Mouse (Mus musculus): ENCODE measurements around the gene Ccdc22. TPM values are rescaled to one million over a fixed set of nuclear protein-coding genes. Genes with fewer than 3 reads are reported as not detected.

Gene Ccdc22
- polyA plus RNA-seq (2016; fragmentation: Nextera tagmentation; extraction: Ambion mirVana): 34.3 and 36.4 TPM in 2 replicates

DNA sequence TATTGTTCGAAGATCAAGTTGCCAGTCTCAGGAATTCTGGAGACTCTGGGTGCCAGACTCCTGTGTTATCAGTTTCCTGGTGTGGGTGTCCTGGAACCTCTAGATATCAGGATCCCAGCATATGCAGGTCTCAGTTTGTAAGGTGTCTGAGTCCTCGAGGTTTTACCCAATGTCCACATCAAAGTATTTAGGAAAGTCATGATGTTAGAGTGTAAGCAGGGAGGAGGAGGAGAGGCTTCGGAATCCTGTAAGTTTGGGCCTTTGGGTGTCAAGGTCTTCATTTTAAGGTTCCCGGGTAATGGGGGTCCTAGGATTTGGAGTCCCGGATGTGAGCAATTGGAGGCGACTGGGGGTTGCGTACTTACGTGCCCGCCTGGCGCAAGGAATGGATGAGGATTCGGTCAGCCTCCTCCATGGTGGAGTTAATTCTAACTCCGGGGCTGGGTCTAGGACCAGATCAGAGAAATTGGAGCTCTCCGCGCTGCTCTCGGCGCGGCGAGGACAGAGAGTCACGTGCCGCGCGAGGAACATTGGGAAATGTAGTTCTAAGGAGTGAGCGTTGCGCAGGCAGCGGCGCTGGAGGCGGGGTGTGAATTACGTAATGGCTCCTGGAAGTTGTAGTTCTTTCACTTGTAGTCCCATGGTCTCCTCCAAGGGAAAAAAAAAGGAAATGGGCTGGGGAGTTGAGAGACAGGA, at the start of gene Ccdc22:
Gene Ccdc22 (minus strand): TSS at position 639 of the 696 bp plus-strand sequence.
- Histone ChIP-seq H3K4me1 (peaks cover 12% of the 10 kb centered on the region), H3K27ac (replicated peaks) (peak within 1 kb of the TSS; percentile 76), H3K4me3 (peak within 1 kb of the TSS; percentile 58), H3K27me3 (ENCODE audit: low read depth, poor library complexity, severe bottlenecking) (peaks cover 14% of the 10 kb centered on the region), H3K9me3 (replicated peaks) (no peaks in the 10 kb centered on the region), H3K36me3 (peaks cover 11% of the 10 kb centered on the region; the same call in 1 of the 2 replicates)
- WGBS: 17% methylated on average over 28 of the region's 28 CpGs
- peak; percentile 76 for DNase-seq (ENCODE audit: low spot score)

- WGBS: 14% methylated on average over 25 of the region's 25 CpGs
- peaks cover 3% of the 10 kb centered on the region; the same call in 1 of the 2 replicates for H3K9me3 ChIP-seq (replicated peaks)
- 0 out of 2 replicates have a peak, but pooled peaks cover 3% of the 10 kb centered on the region for H3K36me3 ChIP-seq
- H3K4me1 ChIP-seq: 0 out of 2 replicates have a peak, but pooled peaks cover 7% of the 10 kb centered on the region
- H3K27ac ChIP-seq (replicated peaks): peak overlapping the region; percentile 86
- no peaks in the 10 kb centered on the region for H3K27me3 ChIP-seq (ENCODE audit: low read depth, poor library complexity, severe bottlenecking)
- H3K4me3 ChIP-seq: peak overlapping the region; percentile 57
- DNase-seq (ENCODE audit: low spot score): peak; percentile 72
These were observed 43.5 kb upstream of the Ccdc22 start for GRCm38 (mm10) chrX:7648671-7649304.

GRCm38 (mm10) chrX:7645349-7645748, 40.0 kb upstream of the Ccdc22 start:
- WGBS: 16% methylated on average over 5 of the region's 5 CpGs

GRCm38 (mm10) chrX:7640785-7641184, 35.5 kb upstream of the Ccdc22 start:
- WGBS: 37% methylated on average over 12 of the region's 12 CpGs
- Histone ChIP-seq H3K36me3 (0 out of 2 replicates have a peak, but pooled peaks cover 3% of the 10 kb centered on the region), H3K27ac (replicated peaks) (no peak overlapping the region), H3K4me1 (peaks cover 16% of the 10 kb centered on the region), H3K4me3 (no peak overlapping the region), H3K9me3 (replicated peaks) (no peaks in the 10 kb centered on the region), H3K27me3 (ENCODE audit: low read depth, poor library complexity, severe bottlenecking) (peaks cover 9% of the 10 kb centered on the region)
- no peak for DNase-seq (ENCODE audit: low spot score)

More at GRCm38 (mm10) chrX:7645349-7645748, 40.0 kb upstream of the Ccdc22 start:
- Histone ChIP-seq H3K27me3 (ENCODE audit: low read depth, poor library complexity, severe bottlenecking) (no peaks in the 10 kb centered on the region), H3K4me1 (peaks cover 10% of the 10 kb centered on the region; the same call in 1 of the 2 replicates), H3K36me3 (0 out of 2 replicates have a peak, but pooled peaks cover 3% of the 10 kb centered on the region), H3K9me3 (replicated peaks) (no peaks in the 10 kb centered on the region; the same call in 1 of the 2 replicates), H3K27ac (replicated peaks) (no peak overlapping the region), H3K4me3 (no peak overlapping the region)
- peak; percentile 70 for DNase-seq (ENCODE audit: low spot score)

DNA sequence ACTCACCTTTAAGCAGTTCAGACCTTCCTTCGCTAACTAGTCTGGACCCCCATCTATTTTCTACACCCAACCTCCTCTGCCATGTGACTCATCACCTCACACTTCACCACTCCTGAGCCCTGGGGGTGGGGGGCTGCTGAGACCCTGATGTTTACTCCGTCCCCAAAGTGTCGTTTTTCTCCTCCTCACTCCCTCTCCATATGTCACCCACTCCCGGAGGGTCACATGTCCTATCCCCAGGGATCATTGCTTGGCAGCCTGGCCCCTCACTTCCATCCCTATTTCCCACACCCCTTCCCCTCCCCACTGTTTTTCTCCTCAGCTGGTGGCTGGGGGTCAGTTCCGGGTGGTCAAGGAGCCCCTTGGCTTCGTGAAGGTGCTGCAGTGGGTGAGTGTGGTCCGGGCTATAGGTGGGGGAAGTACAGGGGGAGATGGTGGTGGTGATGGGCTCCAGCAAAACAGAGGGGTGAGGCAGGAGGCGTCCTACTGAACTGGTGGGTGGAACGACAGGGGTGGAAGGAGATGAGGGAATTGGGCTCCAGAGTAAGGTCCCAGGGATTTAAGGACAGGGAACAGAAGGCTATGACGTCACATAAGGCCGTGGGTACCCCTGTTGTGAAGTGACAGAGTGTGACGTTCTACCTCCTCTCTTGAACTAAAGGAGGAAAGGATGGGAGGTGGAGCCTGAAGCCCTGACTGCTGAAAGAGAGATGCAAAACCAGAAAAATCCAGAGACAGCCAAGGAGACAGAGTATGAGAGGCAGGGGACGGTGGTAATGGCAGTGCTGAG, 34.4 kb upstream of the Ccdc22 start:
- DNase-seq (ENCODE audit: low spot score): no peak
- Histone ChIP-seq H3K27me3 (ENCODE audit: low read depth, poor library complexity, severe bottlenecking) (peaks cover 9% of the 10 kb centered on the region), H3K4me1 (peaks cover 16% of the 10 kb centered on the region), H3K36me3 (0 out of 2 replicates have a peak, but pooled peaks cover 3% of the 10 kb centered on the region), H3K27ac (replicated peaks) (peak overlapping the region; percentile 72; the same call in 1 of the 2 replicates), H3K4me3 (peak overlapping the region; percentile 58), H3K9me3 (replicated peaks) (no peaks in the 10 kb centered on the region)
- WGBS: 25% methylated on average over 13 of the region's 13 CpGs

DNA sequence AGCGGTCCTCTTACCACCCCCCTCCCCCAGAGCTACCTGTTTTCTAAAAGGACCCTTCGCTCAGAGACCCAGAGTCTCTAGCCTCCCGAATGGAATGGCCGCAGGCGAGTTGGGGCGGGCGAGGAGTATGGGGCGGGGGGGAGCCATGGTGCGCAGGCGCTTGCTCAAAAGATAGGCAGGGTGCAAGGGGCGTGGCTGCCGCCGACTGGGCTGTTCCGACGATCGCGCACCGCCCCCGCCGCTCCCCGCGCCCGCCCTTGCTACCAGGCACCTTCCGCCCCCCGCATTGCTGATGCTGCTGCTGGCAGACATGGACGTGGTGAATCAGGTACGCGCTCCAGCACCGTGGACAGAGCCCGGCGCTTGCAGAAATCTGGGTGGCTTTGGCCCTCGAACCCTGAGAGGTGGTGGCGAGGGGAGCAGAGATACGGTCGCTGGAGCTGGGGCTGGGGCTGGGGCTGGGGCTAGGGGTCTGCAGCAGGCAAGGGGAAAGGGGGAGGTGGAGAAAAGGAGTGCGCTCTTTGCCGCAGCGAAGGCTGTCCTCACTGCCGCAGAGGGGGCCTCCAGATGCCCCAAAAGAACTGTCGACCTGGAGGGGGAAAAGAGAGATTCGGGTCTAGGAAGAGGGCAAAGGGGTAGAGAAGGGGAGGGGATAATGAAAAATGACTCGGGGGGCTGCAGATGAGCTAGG, 33.2 kb upstream of the Ccdc22 start, which contains the start of gene Syp:
Gene Syp (plus strand): TSS at position 71 of the 691 bp plus-strand sequence.
- 25% methylated on average over 41 of the region's 42 CpGs for WGBS
- no peaks in the 10 kb centered on the region for H3K9me3 ChIP-seq (replicated peaks)
- peak within 1 kb of the TSS; percentile 58 for H3K4me3 ChIP-seq

GRCm38 (mm10) chrX:7635101-7635500, 29.8 kb upstream of the Ccdc22 start:
- Histone ChIP-seq H3K4me1 (peaks cover 12% of the 10 kb centered on the region), H3K9me3 (replicated peaks) (no peaks in the 10 kb centered on the region), H3K27me3 (ENCODE audit: low read depth, poor library complexity, severe bottlenecking) (peaks cover 9% of the 10 kb centered on the region), H3K4me3 (no peak overlapping the region), H3K27ac (replicated peaks) (no peak overlapping the region), H3K36me3 (no peaks in the 10 kb centered on the region)
- no peak for DNase-seq (ENCODE audit: low spot score)
- WGBS: 82% methylated on average over 3 of the region's 3 CpGs

More for the DNA sequence above, 33.2 kb upstream of the Ccdc22 start, which contains the start of gene Syp:
- Histone ChIP-seq H3K4me1 (peaks cover 16% of the 10 kb centered on the region), H3K27ac (replicated peaks) (peak within 1 kb of the TSS; percentile 72), H3K36me3 (no peaks in the 10 kb centered on the region), H3K27me3 (ENCODE audit: low read depth, poor library complexity, severe bottlenecking) (peaks cover 9% of the 10 kb centered on the region)
- peak; percentile 87 for DNase-seq (ENCODE audit: low spot score)

- WGBS: 87% methylated on average over 6 of the region's 6 CpGs
- Histone ChIP-seq H3K36me3 (no peaks in the 10 kb centered on the region), H3K4me3 (no peak overlapping the region), H3K4me1 (no peaks in the 10 kb centered on the region), H3K27ac (replicated peaks) (no peak overlapping the region), H3K27me3 (ENCODE audit: low read depth, poor library complexity, severe bottlenecking) (no peaks in the 10 kb centered on the region), H3K9me3 (replicated peaks) (0 out of 2 replicates have a peak, but pooled peaks cover 2% of the 10 kb centered on the region)
- no peak for DNase-seq (ENCODE audit: low spot score)
These were observed 27.2 kb upstream of the Ccdc22 start for GRCm38 (mm10) chrX:7632560-7632959.

DNA sequence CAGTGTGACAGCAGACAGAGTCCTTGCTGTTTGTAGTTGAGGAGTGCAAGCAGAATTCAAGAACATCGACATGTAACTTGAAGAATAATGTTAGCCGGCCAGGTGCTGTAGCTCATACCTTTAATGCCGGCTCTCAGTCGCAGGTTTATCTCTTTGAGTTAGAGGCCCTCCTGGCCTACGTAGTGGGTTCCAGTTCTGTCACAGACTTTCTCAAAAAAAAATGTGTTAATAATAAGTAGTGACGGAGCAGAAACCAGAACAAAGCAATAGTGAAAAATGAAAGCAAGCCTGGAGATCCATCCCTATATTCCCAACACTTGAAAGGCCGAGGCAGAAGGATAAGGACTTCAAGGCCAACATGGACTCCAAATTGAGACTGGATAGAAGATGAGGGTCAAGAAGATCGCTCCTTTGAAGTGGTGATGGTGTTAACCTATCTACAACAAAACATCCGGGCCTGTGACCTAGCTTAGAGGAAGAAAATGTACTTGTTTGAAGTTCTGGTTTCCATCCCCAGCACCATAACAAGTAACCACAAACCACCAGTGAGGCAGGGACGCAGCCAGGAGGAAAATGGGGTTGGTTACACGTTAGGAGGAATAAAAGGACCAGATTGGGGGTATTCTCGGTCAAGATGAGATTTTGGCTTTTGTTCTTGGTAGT, 12.7 kb upstream of the Ccdc22 start:
- Histone ChIP-seq H3K4me3 (no peak overlapping the region), H3K27me3 (ENCODE audit: low read depth, poor library complexity, severe bottlenecking) (no peaks in the 10 kb centered on the region), H3K4me1 (no peaks in the 10 kb centered on the region), H3K27ac (replicated peaks) (no peak overlapping the region), H3K36me3 (no peaks in the 10 kb centered on the region), H3K9me3 (replicated peaks) (peaks cover 16% of the 10 kb centered on the region)
- WGBS: 81% methylated on average over 12 of the region's 12 CpGs
- DNase-seq (ENCODE audit: low spot score): no peak

GRCm38 (mm10) chrX:7610536-7611258, 5.4 kb upstream of the Ccdc22 start:
- Histone ChIP-seq H3K36me3 (no peaks in the 10 kb centered on the region), H3K27ac (replicated peaks) (0 out of 2 replicates have a peak overlapping the region, but pooled peaks have one; percentile 33), H3K27me3 (ENCODE audit: low read depth, poor library complexity, severe bottlenecking) (peaks cover 28% of the 10 kb centered on the region), H3K4me3 (peak overlapping the region; percentile 54), H3K4me1 (0 out of 2 replicates have a peak, but pooled peaks cover 4% of the 10 kb centered on the region), H3K9me3 (replicated peaks) (peaks cover 3% of the 10 kb centered on the region)
- WGBS: 26% methylated on average over 26 of the region's 26 CpGs
- DNase-seq (ENCODE audit: low spot score): peak; percentile 18

- peaks cover 3% of the 10 kb centered on the region for H3K9me3 ChIP-seq (replicated peaks)
- no peak for DNase-seq (ENCODE audit: low spot score)
- WGBS: 30% methylated on average over 21 of the region's 21 CpGs
These were observed 4.7 kb upstream of the Ccdc22 start for GRCm38 (mm10) chrX:7610035-7610434.

More at GRCm38 (mm10) chrX:7610035-7610434, 4.7 kb upstream of the Ccdc22 start:
- H3K4me3 ChIP-seq: peak overlapping the region; percentile 54
- H3K27ac ChIP-seq (replicated peaks): no peak overlapping the region
- 0 out of 2 replicates have a peak, but pooled peaks cover 4% of the 10 kb centered on the region for H3K4me1 ChIP-seq
- H3K27me3 ChIP-seq (ENCODE audit: low read depth, poor library complexity, severe bottlenecking): peaks cover 28% of the 10 kb centered on the region
- no peaks in the 10 kb centered on the region for H3K36me3 ChIP-seq

Data from midbrain, embryonic 10.5 days (tissue).